Mouse (Mus musculus): ENCODE measurements around the gene Foxk2.

GRCm38 (mm10) chr11:121250196-121250595 lies 9.6 kb upstream of the Foxk2 start:
- no peak for TF ChIP-seq CTCF (conservative IDR thresholded peaks at IDR 0.05; ENCODE audit: low read length)
- TF ChIP-seq POU5F1 (IDR thresholded peaks at IDR 0.05; ENCODE audit: borderline replicate concordance, low read length) = no peak
- no peak for TF ChIP-seq NANOG (IDR thresholded peaks at IDR 0.05; ENCODE audit: borderline replicate concordance, low read length)
